Mouse (Mus musculus) lung, embryonic 14.5 days (tissue): ENCODE results near the gene Lypla2. TPM values are rescaled to one million over a fixed set of nuclear protein-coding genes. Genes with fewer than 3 reads are reported as not detected.
A peak's percentile ranks its signal among the peaks of the same experiment; 100 is the strongest.

ENCODE experiments used
- ATAC-seq: fragments of 200-750 bp; cut with Nextera tagmentation; 2 replicates; pipeline ENCODE4 v1.8.0; 2017; ENCODE audit warnings: mild to moderate bottlenecking, moderate TSS enrichment, moderate library complexity; ENCODE audit not compliant: insufficient read depth
- DNase-seq: peaks from one replicate; pipeline ENCODE4 v3.0.0-alpha.2; 2015
- H3K27ac ChIP-seq: fragments of 300-500 bp; sonication (generic); 2 replicates; pipeline ENCODE4 v1.5.1; 2014; ENCODE audit warnings: low read depth, mild to moderate bottlenecking, moderate library complexity
- H3K27me3 ChIP-seq: fragments of 300-500 bp; sonication (generic); 2 replicates; pipeline ENCODE4 v1.6.1; 2014; ENCODE audit warnings: low read length, control low read depth; ENCODE audit not compliant: insufficient read depth
- H3K36me3 ChIP-seq: fragments of 300-500 bp; sonication (generic); 2 replicates; pipeline ENCODE4 v1.6.1; 2014; ENCODE audit warnings: control low read depth; ENCODE audit not compliant: insufficient read depth
- H3K4me1 ChIP-seq: fragments of 300-500 bp; sonication (generic); 2 replicates; pipeline ENCODE4 v1.6.1; 2014; ENCODE audit warnings: antibody characterized with exemption, control low read depth; ENCODE audit not compliant: insufficient read depth
- H3K4me2 ChIP-seq: fragments of 300-500 bp; sonication (generic); 2 replicates; pipeline ENCODE4 v1.6.1; 2014; ENCODE audit warnings: mild to moderate bottlenecking
- H3K4me3 ChIP-seq: fragments of 300-500 bp; sonication (generic); 2 replicates; pipeline ENCODE4 v1.5.1; 2014; ENCODE audit warnings: low read depth, low read length
- H3K9ac ChIP-seq: fragments of 300-500 bp; sonication (generic); 2 replicates; pipeline ENCODE4 v1.6.1; 2014
- H3K9me3 ChIP-seq: fragments of 300-500 bp; sonication (generic); 2 replicates; pipeline ENCODE4 v1.6.1; 2016; ENCODE audit warnings: low read depth, low read length, control low read depth
- CTCF ChIP-seq: IDR thresholded peaks from 2 replicates; pipeline ENCODE4 v1.5.1; 2016; ENCODE audit warnings: antibody characterized with exemption, low read depth
- WGBS: fragments of 180-500 bp; shearing (Covaris S2); extraction: QIAGEN DNeasy Blood & Tissue Kit; methylation state at CpG from one replicate; pipeline ENCODE4 v1.1.7; 2014; 5-methylcytosine and 5-hydroxymethylcytosine counted together
- polyA plus RNA-seq: library from polyadenylated mRNA; unstranded; fragments of >200 nt; fragmentation: Nextera tagmentation; extraction: Ambion mirVana; gene quantifications from 2 replicates; pipeline ENCODE4 v1.2.1, GENCODE M21; 2014

The Lypla2 gene
- polyA plus RNA-seq, 1 experiment from 2014 or later, result 132 TPM

- H3K9me3 ChIP-seq, result no peaks in the 10 kb centered on the region
- 74% methylated on average over 3 of the region's 3 CpGs for WGBS
- ATAC-seq, result no peak
- H3K4me2 ChIP-seq, result no peak overlapping the region
- no peaks in the 10 kb centered on the region for H3K4me1 ChIP-seq
- TF ChIP-seq CTCF, result no peak
- H3K4me3 ChIP-seq, result no peak overlapping the region
- peaks cover 90% of the 10 kb centered on the region for H3K36me3 ChIP-seq
- no peak overlapping the region for H3K9ac ChIP-seq
- no peak overlapping the region for H3K27ac ChIP-seq
- no peak for DNase-seq
- no peaks in the 10 kb centered on the region for H3K27me3 ChIP-seq
These were observed 34.4 kb upstream of the Lypla2 start for GRCm38 (mm10) chr4:136006821-136007220.

- Histone ChIP-seq H3K4me1 (no peaks in the 10 kb centered on the region), H3K9me3 (no peaks in the 10 kb centered on the region), H3K27me3 (no peaks in the 10 kb centered on the region), H3K9ac (no peak overlapping the region), H3K36me3 (peaks cover 74% of the 10 kb centered on the region), H3K27ac (no peak overlapping the region), H3K4me2 (no peak overlapping the region), H3K4me3 (no peak overlapping the region)
- TF ChIP-seq CTCF, result no peak
- ATAC-seq, result no peak
- no peak for DNase-seq
- WGBS, result 79% methylated on average over 2 of the region's 2 CpGs
These were observed 32.5 kb upstream of the Lypla2 start for GRCm38 (mm10) chr4:136004921-136005320.

GRCm38 (mm10) chr4:136004107-136004675 lies 31.8 kb upstream of the Lypla2 start:
- ATAC-seq (no peak), DNase-seq (no peak)
- peaks cover 67% of the 10 kb centered on the region for H3K36me3 ChIP-seq

GRCm38 (mm10) chr4:135995118-135995517 lies 22.7 kb upstream of the Lypla2 start:
- Histone ChIP-seq H3K36me3 (no peaks in the 10 kb centered on the region), H3K27me3 (no peaks in the 10 kb centered on the region), H3K9ac (no peak overlapping the region), H3K4me1 (no peaks in the 10 kb centered on the region), H3K9me3 (peaks cover 5% of the 10 kb centered on the region; the same call in 1 of the 2 replicates), H3K27ac (no peak overlapping the region), H3K4me3 (no peak overlapping the region), H3K4me2 (no peak overlapping the region)
- no peak for TF ChIP-seq CTCF
- DNase-seq (no peak), ATAC-seq (no peak)
- WGBS, result 85% methylated on average over 4 of the region's 4 CpGs

More at GRCm38 (mm10) chr4:136004107-136004675, 31.8 kb upstream of the Lypla2 start:
- no peaks in the 10 kb centered on the region for H3K4me1 ChIP-seq
- no peaks in the 10 kb centered on the region for H3K9me3 ChIP-seq
- WGBS, result 87% methylated on average over 5 of the region's 5 CpGs
- H3K4me2 ChIP-seq, result no peak overlapping the region
- H3K27me3 ChIP-seq, result no peaks in the 10 kb centered on the region
- no peak overlapping the region for H3K4me3 ChIP-seq
- H3K27ac ChIP-seq, result no peak overlapping the region
- H3K9ac ChIP-seq, result no peak overlapping the region
- TF ChIP-seq CTCF, result no peak

- Histone ChIP-seq H3K9me3 (peaks cover 5% of the 10 kb centered on the region; the same call in 1 of the 2 replicates), H3K9ac (no peak overlapping the region), H3K4me2 (no peak overlapping the region), H3K36me3 (no peaks in the 10 kb centered on the region), H3K4me1 (no peaks in the 10 kb centered on the region), H3K27me3 (no peaks in the 10 kb centered on the region), H3K4me3 (no peak overlapping the region), H3K27ac (no peak overlapping the region)
- WGBS, result 94% methylated on average over 6 of the region's 6 CpGs
- TF ChIP-seq CTCF, result no peak
- DNase-seq (no peak), ATAC-seq (no peak)
These were observed 21.5 kb upstream of the Lypla2 start for GRCm38 (mm10) chr4:135993941-135994340.

- no peaks in the 10 kb centered on the region for H3K9me3 ChIP-seq
- no peak for TF ChIP-seq CTCF
- H3K4me3 ChIP-seq, result peak overlapping the region; percentile 95
- H3K9ac ChIP-seq, result peak overlapping the region; percentile 95
- peak overlapping the region; percentile 81 for H3K4me2 ChIP-seq
- DNase-seq (no peak), ATAC-seq (no peak)
- H3K36me3 ChIP-seq, result peaks cover 25% of the 10 kb centered on the region
- no peaks in the 10 kb centered on the region for H3K27me3 ChIP-seq
- H3K4me1 ChIP-seq, result 0 out of 2 replicates have a peak, but pooled peaks cover 3% of the 10 kb centered on the region
- H3K27ac ChIP-seq, result peak overlapping the region; percentile 83; the same call in 1 of the 2 replicates
- 60% methylated on average over 9 of the region's 9 CpGs for WGBS
These were observed 15.3 kb upstream of the Lypla2 start for GRCm38 (mm10) chr4:135987714-135988113.

- H3K36me3 ChIP-seq, result peaks cover 29% of the 10 kb centered on the region
- WGBS, result 0% methylated on average over 54 of the region's 81 CpGs
- peak within 1 kb of the TSS; percentile 95 for H3K4me3 ChIP-seq
- ATAC-seq (peak; percentile 92), DNase-seq (peak; percentile 97)
- no peaks in the 10 kb centered on the region for H3K9me3 ChIP-seq
- H3K4me1 ChIP-seq, result 0 out of 2 replicates have a peak, but pooled peaks cover 3% of the 10 kb centered on the region
- peak within 1 kb of the TSS; percentile 83 for H3K27ac ChIP-seq
- H3K27me3 ChIP-seq, result no peaks in the 10 kb centered on the region
- H3K9ac ChIP-seq, result peak within 1 kb of the TSS; percentile 95
- TF ChIP-seq CTCF, result no peak
- peak within 1 kb of the TSS; percentile 81 for H3K4me2 ChIP-seq
These were observed 14.7 kb upstream of the Lypla2 start, which contains the start of gene Pithd1 for GRCm38 (mm10) chr4:135986943-135987710. Pithd1 (minus strand) TSS chr4:135987264.
